Mouse (Mus musculus): ENCODE data around the gene Slc22a20. TPM values are rescaled to one million over a fixed set of nuclear protein-coding genes. Genes with fewer than 3 reads are reported as not detected.

Slc22a20 gene
- not detected for total RNA-seq (2021)
- long read RNA-seq, experiment 1: 0 reads
- long read RNA-seq, experiment 2: 0 reads

- DNase-seq (ENCODE audit: low spot score in 2 of 2): no peak
Measured at GRCm38 (mm10) chr19:5986043-5986442, at the start of gene Slc22a20. Gene Slc22a20 (minus strand): TSS chr19:5986143.

- DNase-seq (ENCODE audit: low spot score in 2 of 2): no peak
Measured at GRCm38 (mm10) chr19:6030520-6031280, 44.8 kb upstream of the Slc22a20 start.

GRCm38 (mm10) chr19:6029426-6029825 lies 43.5 kb upstream of the Slc22a20 start:
- no peak for DNase-seq (ENCODE audit: low spot score in 2 of 2)

DNA sequence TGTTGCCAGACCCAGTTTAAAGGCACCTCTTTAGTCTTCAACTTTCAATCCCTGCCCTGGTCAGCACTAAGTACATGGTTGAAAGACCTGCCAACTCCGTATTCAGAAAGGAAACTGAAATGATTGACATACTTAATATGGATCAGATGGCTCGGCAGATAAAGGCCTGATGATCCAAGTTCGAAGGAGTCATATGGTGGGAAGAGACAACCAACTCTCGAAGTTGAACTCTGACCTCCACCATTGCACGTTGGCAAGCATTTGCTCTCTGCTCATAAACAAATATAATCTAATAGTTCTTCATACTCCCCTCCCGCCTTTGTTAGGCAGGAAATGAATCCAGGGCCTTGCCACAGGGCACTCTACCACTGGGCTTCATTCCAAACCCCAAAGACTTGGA lies 43.0 kb upstream of the Slc22a20 start:
- DNase-seq (ENCODE audit: low spot score in 2 of 2): no peak

DNA sequence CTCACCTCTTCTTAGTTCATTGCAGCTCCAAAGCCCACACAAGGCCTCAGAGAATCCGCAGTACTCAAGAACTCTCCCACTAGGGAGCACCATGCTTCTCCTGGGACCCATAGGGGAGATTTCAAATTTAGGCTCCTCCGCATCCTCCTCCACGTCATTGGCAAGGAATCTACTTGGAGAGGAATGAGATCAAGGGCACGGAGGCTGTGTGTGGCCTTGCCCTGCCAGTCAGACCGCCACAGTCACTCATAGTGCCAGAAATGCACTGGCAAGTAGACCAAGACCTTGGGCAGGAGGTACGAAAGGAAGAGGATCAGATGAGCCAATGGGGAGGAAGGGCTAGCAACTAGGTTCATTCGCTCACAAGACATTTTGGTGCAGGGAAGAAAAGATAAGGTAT lies 38.0 kb upstream of the Slc22a20 start:
- no peak for DNase-seq (ENCODE audit: low spot score in 2 of 2)

DNA sequence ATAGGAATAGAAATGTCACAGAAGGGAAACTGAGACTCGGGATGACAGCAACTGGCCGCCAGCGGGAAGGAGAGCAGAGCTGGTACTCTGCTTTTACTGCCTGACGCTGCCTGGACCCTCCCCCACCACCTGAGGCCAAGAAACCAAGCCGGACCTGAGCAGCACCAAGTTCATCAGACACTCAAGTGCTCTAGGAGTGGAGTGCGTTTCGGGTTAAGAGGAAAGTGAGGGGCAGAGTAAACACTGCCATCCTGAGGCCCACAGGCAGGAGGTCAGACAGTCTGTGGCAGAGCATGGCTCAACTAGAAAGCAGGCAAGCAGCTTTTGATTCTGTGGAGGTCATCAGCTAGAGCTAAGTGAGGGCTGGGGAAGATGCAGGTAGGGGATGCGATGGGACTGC lies 37.1 kb upstream of the Slc22a20 start:
- no peak for DNase-seq (ENCODE audit: low spot score in 2 of 2)

GRCm38 (mm10) chr19:6020276-6020675 lies 34.3 kb upstream of the Slc22a20 start:
- DNase-seq (ENCODE audit: low spot score in 2 of 2): no peak

GRCm38 (mm10) chr19:6018142-6019089 lies 32.5 kb upstream of the Slc22a20 start:
- peak; percentile 83 to 89 for DNase-seq (ENCODE audit: low spot score in 2 of 2)

DNA sequence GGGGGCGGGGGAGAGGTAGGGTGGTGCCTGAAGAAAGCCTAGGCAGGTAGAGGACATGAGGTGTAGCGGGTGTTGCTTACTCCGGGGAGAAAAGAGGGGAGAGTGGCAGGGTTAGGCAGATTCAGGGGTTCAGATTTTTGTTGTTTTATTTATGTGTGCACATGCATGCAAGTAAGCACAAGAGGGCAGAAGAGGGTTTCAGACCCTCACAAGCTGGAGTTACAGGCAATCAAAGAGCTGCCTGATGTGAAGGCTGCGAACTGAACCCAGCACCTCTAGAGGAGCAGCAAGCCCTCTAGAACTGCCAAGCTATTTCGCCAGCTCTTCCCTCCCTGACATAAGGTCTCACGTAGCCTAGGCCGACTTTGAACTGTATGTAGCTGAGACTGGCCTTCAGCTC lies 30.6 kb upstream of the Slc22a20 start:
- no peak for DNase-seq (ENCODE audit: low spot score in 2 of 2)

GRCm38 (mm10) chr19:6015511-6016315 lies 29.8 kb upstream of the Slc22a20 start, which contains the start of gene Capn1:
Gene Capn1 (minus strand): TSS chr19:6015897.
- DNase-seq (ENCODE audit: low spot score in 2 of 2): peak; percentile 71 to 79

GRCm38 (mm10) chr19:6014991-6015510 lies 29.1 kb upstream of the Slc22a20 start:
- peak in 1 of 2 experiments; percentile 17 for DNase-seq (ENCODE audit: low spot score in 2 of 2)

- no peak for DNase-seq (ENCODE audit: low spot score in 2 of 2)
Measured at GRCm38 (mm10) chr19:6013691-6014090, 27.7 kb upstream of the Slc22a20 start.

DNA sequence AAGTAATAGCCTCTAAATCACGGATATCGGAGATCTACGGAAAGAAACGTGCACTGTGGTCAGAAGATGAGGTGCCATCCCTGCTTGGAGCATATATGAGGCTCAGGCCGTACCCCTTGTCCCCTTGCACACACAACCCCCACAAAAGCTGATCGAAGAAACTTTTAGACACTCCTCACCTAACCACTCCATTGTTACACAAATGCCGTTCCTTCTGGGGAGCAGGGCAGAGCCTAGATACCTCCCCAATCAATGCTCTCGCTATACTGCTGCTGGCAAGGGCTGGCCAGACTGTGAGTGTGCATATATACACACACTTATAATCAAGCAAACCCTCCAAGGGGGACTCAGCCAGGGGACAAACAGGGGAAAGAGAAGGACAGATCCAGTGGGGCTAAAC lies 23.2 kb upstream of the Slc22a20 start:
- DNase-seq (ENCODE audit: low spot score in 2 of 2): no peak

- no peak for DNase-seq (ENCODE audit: low spot score in 2 of 2)
Measured at GRCm38 (mm10) chr19:6007013-6007412, 21.1 kb upstream of the Slc22a20 start.

- DNase-seq (ENCODE audit: low spot score in 2 of 2): no peak
Measured at GRCm38 (mm10) chr19:6005541-6005940, 19.6 kb upstream of the Slc22a20 start.

- DNase-seq (ENCODE audit: low spot score in 2 of 2): no peak
Measured at GRCm38 (mm10) chr19:5999969-6000368, 14.0 kb upstream of the Slc22a20 start.

- no peak for DNase-seq (ENCODE audit: low spot score in 2 of 2)
Measured at GRCm38 (mm10) chr19:5998180-5998579, 12.2 kb upstream of the Slc22a20 start.

DNA sequence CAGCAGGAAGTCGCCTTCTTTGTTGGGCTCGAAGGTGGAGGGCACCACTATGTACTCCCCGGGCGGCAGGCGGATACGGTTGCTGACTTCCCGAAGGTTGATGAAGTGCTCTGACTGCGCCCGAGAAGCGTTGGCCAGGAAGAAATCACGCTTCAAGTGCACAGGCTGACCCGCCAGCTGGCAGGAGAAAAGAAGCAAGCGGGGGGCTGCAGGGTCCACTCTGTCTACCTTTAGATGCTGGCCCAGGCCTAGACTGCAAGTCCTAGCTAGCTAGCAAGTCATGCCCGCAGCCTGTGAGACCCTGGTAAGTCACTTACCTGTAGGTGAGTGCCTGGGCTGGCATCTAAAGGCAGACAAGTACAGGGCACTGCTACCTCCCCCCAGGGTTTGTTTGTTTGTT lies 8.8 kb upstream of the Slc22a20 start:
- no peak for DNase-seq (ENCODE audit: low spot score in 2 of 2)

DNA sequence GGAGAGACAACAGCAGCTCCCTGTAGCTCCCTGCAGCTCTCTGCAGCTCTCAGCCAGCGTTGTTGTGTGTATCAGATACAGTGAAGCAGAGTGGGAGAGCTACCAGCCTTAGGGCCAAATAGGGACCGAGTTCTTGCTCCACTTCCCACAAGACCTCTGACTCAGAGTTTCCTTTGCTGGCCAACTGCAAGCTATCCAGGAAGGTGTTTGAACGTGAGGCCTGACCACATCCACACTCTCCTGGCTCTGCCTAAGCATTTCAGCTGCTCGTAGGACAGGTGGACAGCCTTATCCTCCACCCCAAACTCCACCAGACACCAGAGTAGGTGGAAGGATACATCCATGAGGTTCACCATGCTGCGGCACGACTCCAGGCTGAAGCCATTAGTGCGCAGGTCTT lies 6.1 kb upstream of the Slc22a20 start:
- DNase-seq (ENCODE audit: low spot score in 2 of 2): no peak

DNA sequence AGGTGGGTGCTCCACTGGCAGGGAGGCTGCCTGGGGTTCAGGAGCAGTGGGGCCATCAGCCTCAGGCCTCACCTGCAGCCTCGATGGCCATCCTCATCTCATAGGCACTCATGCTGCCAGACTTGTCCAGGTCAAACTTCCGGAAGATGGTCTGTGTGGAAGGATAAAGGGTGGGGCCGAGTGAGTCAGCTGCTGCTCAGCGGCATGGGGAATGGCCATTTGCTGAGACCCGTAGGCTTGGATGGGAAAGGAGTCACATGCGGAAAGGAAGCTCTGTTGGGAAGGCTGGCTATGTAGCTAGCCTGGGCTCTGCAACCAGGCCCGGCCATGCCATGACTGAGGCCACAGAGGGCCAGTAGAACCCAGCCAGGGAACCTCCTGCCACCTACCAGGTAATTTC lies 5.5 kb upstream of the Slc22a20 start:
- DNase-seq (ENCODE audit: low spot score in 2 of 2): no peak

GRCm38 (mm10) chr19:5990921-5991320 lies 5.0 kb upstream of the Slc22a20 start:
- no peak for DNase-seq (ENCODE audit: low spot score in 2 of 2)
